Mouse (Mus musculus) adrenal gland, postnatal 36 days (tissue): Measurements from ENCODE around the gene Ptpn1. TPM values are rescaled to one million over a fixed set of nuclear protein-coding genes. Genes with fewer than 3 reads are reported as not detected.

Experiments
- DNase-seq, 2 experiments: peaks; one replicate each; pipeline ENCODE4 v3.0.0; 2021; ENCODE audit warnings: mixed read lengths in 1 of 2
- long read RNA-seq, 2 experiments: library from polyadenylated mRNA; stranded (forward); transcript quantifications; one replicate each; pipeline ENCODE4 v2.0.0; 2021; ENCODE audit warnings: borderline sequencing depth in 2 of 2
- total RNA-seq, 2 experiments: library from RNA; stranded (reverse); gene quantifications; 2 replicates each; pipeline ENCODE4 v1.2.3; 2021

Gene Ptpn1
- total RNA-seq, result 10 to 100 TPM; 57.2 to 65.2 TPM
- long read RNA-seq, experiment 1, full-length matches to known transcripts, result 78 of 117 reads
- long read RNA-seq, experiment 1, partial matches to known transcripts, result 3 of 117 reads
- long read RNA-seq, experiment 1, other reads (novel, unspliced or antisense), result 36 of 117 reads
- long read RNA-seq, experiment 2, full-length matches to known transcripts, result 13 of 17 reads
- long read RNA-seq, experiment 2, partial matches to known transcripts, result 1 of 17 reads
- long read RNA-seq, experiment 2, other reads (novel, unspliced or antisense), result 3 of 17 reads

- DNase-seq, result peak; percentile 99
These were observed at the start of gene Ptpn1 for GRCm38 (mm10) chr2:167931985-167932726. Gene Ptpn1, plus strand, starts transcription at chr2:167932057.

DNA sequence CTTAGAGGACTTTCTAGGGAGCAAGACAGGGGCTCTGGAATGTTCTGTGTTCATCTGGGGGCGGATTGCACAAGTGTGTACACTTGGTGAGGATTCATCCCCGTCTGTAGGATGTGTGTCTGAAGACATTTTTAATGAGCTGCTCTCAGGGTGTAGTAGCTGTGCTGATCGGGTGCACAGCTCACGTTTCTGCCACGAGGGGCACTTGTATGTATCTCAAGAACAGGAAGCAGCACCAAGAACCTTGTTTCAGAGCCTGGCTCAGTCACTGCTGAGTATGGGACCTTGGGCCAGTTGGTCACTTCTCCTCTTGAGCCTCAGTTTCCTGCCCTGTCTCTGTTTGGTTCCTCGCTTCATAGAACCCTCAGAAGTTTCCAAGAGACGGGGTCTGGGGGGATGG, 45.4 kb upstream of the Ptpn1 start:
- DNase-seq, result no peak

DNA sequence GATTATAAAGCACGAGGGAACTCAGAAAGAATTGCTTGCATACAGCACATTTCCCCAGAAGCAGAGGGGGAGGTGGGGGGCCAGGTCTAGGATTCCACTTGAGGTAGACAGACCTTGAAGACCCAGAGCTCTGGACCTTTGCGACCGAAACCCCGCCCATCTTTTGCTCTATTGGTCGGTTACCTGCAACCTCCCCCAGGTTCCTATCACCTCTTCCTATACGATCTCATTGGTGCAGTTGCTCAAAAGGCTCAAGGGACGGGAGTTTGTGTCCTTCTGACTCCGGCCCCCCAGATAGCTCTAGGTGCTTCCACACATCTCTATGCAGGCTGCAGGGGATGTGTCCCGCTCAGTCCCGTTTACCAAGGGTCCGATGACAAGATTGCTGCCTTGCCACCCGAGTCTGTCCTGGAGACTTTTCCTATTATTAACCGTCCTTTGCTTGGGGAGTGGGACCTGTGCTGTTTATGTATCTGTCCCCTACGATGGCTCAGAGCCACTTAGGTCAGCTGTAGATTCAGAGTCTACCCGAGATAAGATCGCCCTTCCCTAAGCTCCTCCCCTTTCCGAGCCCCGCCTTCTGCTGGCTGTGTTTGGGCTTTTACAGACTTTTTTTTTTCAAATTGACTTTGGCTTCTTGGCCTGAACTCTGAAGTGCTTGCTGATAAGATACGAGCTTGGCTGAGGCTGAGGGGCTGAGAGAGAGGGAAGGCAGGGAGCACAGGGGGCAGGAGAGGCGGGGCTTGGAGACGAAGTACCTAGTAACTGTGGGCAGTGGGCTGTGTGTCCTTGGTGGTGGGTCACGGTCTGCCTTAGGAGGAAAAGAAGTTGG, 44.1 kb upstream of the Ptpn1 start:
- DNase-seq, result peak; percentile 85 to 88

GRCm38 (mm10) chr2:167888834-167889233, 43.0 kb upstream of the Ptpn1 start:
- DNase-seq, result no peak

DNA sequence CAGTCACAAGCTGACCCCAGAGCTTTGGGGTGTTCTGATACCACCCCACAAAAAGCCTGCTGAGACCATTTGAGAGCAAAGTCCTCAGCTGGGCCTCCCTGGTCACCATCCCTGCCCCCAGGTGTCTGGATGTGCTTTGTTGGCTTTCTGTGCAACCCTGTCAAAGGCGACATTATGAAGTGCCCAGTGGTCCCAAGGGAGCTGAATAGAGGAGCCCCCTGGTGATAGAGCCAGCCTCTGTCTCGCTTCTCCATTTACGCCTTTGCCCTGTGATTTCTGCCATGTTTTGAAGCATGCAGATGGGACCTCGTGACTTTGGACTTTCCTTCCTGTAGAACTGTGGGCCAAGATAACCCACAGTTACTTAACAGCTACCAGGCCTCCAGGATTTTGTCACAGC, 42.0 kb upstream of the Ptpn1 start:
- DNase-seq, result no peak

GRCm38 (mm10) chr2:167891908-167892307, 39.9 kb upstream of the Ptpn1 start:
- DNase-seq, result peak; percentile 82

GRCm38 (mm10) chr2:167893680-167894079, 38.2 kb upstream of the Ptpn1 start:
- no peak for DNase-seq

DNA sequence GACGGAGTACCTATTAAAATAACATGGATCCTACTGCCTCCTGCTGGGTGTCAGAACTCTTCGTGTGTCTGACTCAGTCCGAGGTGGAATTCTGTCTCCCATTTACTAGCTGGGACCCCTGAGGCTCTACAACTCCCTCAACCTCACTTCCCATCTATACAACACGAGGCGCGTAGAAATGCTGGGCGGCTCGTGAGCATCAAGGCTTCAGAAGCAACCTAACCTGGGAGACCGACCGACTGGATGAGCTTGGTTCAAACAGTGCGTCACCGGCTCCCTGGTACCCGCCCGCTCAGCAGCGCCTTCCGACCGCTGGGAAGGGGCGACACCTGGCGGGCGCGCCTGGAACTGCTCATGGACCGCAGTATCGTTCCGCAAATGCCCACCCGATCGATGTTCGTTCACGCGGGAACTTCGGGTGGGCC, 36.9 kb upstream of the Ptpn1 start:
- peak; percentile 89 to 92 for DNase-seq

GRCm38 (mm10) chr2:167897896-167898295, 34.0 kb upstream of the Ptpn1 start:
- DNase-seq, result no peak

- DNase-seq, result no peak
These were observed 31.9 kb upstream of the Ptpn1 start for GRCm38 (mm10) chr2:167899989-167900421.

DNA sequence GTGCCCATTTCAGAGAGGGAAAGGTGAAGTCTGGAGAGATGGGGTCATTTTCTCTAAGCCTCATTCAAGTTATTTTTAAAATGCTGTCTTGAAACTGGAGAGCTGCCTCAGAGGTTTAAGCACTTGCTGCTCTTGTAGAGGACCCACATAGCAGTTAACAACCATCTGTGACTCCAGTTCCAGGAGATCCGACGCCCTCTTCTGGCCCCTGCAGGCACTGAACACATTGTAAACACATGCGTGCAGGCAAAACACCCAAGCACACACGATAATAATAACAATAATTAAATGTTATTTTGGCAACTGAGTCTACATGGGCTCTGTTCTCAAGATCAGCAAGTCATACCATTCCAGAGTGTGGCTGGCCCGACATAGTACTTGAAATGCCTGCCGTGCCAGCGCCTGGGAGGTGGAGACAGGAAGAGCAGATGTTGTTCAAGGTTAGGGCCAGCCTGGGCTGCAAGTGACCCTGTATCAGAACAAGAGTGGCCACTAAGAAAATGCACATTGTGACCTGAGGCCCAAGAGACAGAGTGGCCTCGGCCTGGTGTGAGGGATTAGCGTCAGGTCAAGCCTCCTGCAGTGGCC, 29.6 kb upstream of the Ptpn1 start:
- no peak for DNase-seq

DNA sequence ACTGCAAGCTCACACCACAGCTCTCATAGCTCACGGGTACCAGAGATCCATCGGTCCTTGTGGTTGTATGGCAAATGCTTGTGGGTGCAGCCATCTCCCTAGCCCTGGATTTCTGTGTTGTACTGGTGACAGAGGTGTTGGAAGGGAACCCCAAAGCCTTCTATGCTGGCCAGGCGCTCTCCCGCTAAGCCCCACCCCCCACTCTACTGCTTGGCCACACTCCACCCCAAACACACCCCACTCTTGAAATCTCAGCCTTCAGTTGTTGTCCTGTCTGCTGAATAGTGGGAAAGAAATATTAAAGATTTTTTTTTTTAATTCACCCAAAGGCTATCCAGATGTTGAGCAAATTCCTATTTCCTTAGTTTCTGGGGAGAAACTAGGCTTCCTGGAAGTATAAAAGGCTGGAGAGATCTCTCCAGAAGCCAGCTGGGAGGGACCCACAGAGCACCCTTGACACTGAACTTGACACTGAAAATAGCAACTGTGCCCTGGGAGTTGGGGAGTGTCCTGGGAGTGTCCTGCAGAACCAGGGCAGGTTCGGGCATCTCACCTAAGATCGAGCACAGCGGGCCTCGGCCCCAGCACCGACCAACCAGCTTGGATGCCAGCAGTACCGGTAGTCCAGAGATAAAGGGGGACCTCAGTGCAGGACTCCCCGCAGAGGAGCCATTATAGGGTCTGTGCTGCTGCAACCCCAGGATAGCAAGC, 28.5 kb upstream of the Ptpn1 start:
- DNase-seq, result no peak

DNA sequence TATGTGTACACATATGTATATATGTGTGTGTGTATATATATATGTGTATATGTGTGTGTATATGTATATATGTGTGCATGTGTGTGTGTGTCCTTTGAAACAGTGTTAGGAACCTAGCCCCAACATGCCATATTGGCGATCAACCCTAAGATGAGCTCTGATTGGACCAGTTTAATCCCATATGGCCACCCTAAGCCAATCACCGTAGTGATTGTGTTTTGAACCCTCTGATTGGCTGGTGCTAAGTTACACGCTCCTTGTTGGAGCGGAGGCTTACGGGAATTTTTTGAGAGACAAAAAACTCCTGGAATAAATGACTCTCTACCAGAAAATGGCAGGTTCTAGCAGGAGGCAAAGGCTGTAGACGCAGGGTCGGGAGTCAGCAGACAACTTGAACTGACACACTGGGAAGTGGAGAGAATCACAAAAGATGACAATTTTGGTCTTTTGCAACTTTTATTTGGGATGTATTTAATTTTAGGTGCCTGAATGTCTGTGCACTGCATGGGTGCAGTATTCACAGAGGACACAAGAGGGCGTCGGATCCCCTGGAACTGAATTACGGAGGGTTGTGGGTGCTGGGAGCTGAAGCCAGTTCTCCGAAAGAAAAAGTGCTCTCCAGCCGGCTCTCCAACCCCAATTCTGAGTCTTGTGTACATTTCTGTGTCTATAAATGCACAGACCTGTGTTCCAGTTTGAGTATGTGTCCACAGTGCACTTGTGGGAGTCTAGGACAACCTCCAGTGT, 27.1 kb upstream of the Ptpn1 start:
- no peak for DNase-seq

DNA sequence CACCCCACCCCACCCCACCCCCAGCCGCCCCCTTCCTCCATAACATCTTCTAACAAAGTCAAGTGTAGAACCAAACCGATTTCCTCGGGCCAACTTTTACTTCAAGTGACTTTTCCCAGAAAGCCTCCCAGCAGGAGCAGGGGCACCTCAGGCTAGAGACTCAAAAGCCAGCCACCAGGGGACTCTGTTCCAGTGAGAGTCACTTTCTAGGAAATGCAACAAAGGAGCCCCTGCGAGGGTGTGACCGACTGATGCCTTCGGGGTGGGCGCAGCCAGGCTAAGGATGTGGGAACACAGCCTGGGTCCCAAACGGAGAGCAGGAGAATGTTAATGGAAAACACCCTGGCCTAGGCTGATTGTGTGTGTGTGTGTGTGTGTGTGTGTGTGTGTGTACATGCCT, 26.3 kb upstream of the Ptpn1 start:
- DNase-seq, result no peak

DNA sequence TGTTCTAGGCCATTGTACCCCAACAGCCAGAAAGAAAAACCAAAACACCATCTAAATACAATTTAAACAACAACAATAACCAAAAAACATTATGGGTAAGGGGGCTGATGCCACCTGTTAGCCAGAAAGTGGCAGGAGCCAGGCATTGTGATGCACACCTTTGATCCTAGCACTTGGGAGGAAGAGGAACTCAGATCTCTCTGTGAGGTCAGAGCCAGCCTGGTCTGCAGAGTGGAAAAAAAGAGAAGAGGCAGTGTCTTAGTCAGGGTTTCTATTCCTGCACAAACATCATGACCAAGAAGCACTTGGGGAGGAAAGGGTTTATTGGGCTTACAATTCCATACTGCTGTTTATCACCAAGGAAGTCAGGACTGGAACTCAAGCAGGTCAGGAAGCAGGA, 25.1 kb upstream of the Ptpn1 start:
- DNase-seq, result no peak

DNA sequence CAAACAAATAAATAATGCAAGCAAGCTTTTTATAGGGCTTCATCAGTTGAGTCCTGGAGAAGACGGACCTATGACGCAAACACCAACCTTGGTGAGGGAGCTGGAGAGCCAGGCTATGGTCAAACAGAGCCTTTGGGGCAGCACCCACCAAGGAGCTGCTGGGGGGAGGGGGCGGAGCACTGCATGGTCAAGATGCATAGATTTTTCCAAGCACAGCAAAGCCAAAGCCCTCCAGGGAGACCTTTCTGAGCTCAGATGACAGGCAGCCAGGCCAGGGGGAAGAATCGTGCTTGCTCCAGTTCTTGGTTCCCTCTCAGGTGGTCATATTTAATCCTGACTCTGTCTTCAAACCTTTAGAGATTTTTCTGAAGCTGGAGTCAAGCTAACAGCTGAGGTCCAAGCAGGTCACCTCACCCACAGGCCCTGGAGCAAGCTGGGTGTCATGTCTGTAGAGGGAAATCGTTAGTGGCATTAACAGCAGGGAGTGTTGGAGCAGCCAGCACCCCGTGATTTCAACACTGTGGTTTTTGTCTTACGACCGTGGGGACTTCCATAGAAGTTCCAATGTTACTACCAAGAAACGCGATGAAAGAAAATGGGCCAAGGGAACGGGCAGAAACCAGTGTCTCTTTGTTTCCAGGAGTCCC, 22.2 kb upstream of the Ptpn1 start:
- DNase-seq, result no peak

- no peak for DNase-seq
These were observed 21.7 kb upstream of the Ptpn1 start for GRCm38 (mm10) chr2:167910178-167910540.

- no peak for DNase-seq
These were observed 20.3 kb upstream of the Ptpn1 start for GRCm38 (mm10) chr2:167911511-167911910.

DNA sequence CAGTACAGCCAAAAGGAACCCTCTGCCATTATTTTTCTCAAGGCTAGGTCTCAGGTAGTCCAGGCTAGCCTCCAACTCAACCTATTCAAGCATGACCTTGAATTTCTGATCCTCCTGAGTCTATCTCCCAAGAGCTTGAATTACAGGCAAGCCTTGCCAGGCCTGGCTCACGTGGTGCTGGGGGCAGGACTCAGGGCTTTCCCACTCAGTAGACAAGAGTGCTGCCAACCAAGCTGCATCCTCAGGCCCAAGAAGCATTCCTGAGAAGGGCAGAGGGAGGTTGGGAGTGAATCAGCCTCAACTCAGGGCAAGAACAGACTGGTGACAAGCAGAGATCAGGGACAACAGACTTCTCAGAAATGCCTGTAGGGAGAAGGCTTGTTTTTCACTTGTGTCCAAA, 12.8 kb upstream of the Ptpn1 start:
- DNase-seq, result no peak

- DNase-seq, result peak; percentile 51 to 65
These were observed 11.8 kb upstream of the Ptpn1 start for GRCm38 (mm10) chr2:167920041-167920440.
